Mouse (Mus musculus) cerebellum, adult 2 months (tissue): Measurements from ENCODE around the gene Olfr926. TPM values are rescaled to one million over a fixed set of nuclear protein-coding genes. Genes with fewer than 3 reads are reported as not detected.
"Not testable (repeated sequence)": the region's sequence is repeated elsewhere in the genome, so short reads cannot be mapped to it uniquely, and the experiment has no call there.

Experiments
- DNase-seq, 2 experiments: peaks; one replicate each; pipeline ENCODE4 v3.0.0; 2021
- H3K27ac ChIP-seq: fragments of 200-500 bp; 2 replicates; pipeline ENCODE4 v1.5.1; 2012; ENCODE audit warnings: low read length, control low read depth, inconsistent platforms; ENCODE audit not compliant: insufficient read depth
- H3K27me3 ChIP-seq: fragments of 200-500 bp; 2 replicates; pipeline ENCODE4 v1.6.1; 2012; ENCODE audit warnings: inconsistent platforms, mild to moderate bottlenecking, low read length, moderate library complexity; ENCODE audit not compliant: control insufficient read depth, insufficient read depth
- H3K4me1 ChIP-seq: fragments of 200-500 bp; 2 replicates; pipeline ENCODE4 v1.6.1; 2011; ENCODE audit warnings: low read length; ENCODE audit not compliant: control insufficient read depth, insufficient read depth
- H3K4me3 ChIP-seq: fragments of 200-500 bp; replicated peaks from 2 replicates; pipeline ENCODE3; 2011; ENCODE audit warnings: mild to moderate bottlenecking, low read depth, low read length, control low read depth; ENCODE audit not compliant: insufficient read depth
- CTCF ChIP-seq: fragments of 200-500 bp; IDR thresholded peaks from 2 replicates; pipeline ENCODE4 v1.5.1; 2011; ENCODE audit warnings: low read depth, mild to moderate bottlenecking, control low read depth, low read length, moderate library complexity, borderline replicate concordance; ENCODE audit not compliant: insufficient read depth
- POLR2A ChIP-seq: fragments of 200-500 bp; IDR thresholded peaks from 2 replicates; pipeline ENCODE4 v1.6.1; 2011; ENCODE audit warnings: low read length, control low read depth, borderline replicate concordance; ENCODE audit not compliant: insufficient read depth
- WGBS: fragments of 180-500 bp; shearing (Covaris S2); methylation state at CpG from one replicate; pipeline ENCODE4 v1.1.7; 2018; 5-methylcytosine and 5-hydroxymethylcytosine counted together
- polyA plus RNA-seq: library from polyadenylated mRNA; depleted of rRNA; stranded (reverse); fragments of >200 nt; gene quantifications from 2 replicates; pipeline ENCODE4 v1.2.3, GENCODE M21; 2012; rRNA removed

Olfr926 gene
- 0.10 TPM in 1 of 2 replicates, not detected in the other for polyA plus RNA-seq

DNA sequence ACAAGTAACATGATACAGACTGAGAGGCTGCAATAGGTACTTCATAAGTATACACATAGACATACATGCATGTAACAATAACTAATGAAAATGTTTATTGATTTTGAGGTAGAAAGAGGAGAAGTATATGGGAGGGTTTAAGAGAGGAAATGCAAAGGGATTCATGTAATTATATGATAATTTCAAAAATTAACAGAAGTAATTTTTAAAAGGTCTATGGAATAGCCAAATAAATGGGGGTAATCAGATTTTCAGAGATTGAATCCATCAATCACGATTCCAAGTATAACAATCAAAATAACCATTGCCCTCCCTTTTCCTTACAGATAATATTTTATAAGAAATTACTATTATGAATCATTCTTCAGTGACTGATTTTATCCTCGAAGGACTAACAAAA is at the start of gene Olfr926:
Gene Olfr926 (plus strand): TSS at position 301 of the 400 bp plus-strand sequence.
- Histone ChIP-seq H3K27ac (no peak within 1 kb of the TSS), H3K4me1 (no peaks in the 10 kb centered on the region), H3K4me3 (no peak within 1 kb of the TSS), H3K27me3 (no peaks in the 10 kb centered on the region)
- WGBS, result 69% methylated on average over 2 of the region's 2 CpGs
- TF ChIP-seq POLR2A, result no peak
- no peak for TF ChIP-seq CTCF
- no peak for DNase-seq

DNA sequence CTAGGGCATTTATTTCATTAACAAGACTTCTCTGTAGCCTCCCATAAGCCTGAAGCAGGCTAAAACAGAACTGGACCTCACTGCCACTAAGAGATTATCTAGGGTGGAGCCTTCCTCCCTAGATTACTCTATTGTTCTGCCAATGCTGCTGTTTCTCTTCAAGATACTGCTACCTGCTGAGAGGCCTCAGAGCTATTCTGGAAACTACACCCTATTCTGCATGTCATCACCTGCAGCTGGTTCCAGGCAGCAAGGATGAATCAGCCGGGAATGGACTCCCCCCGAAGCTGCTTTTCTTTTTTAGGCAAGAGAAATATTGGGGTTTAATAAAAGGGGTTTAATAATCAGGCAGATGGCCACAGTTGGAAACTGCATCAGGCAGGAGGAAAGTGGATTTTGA is 43.9 kb upstream of the Olfr926 start:
- Histone ChIP-seq H3K4me1 (no peaks in the 10 kb centered on the region), H3K27ac (no peak overlapping the region), H3K4me3 (no peak overlapping the region), H3K27me3 (no peaks in the 10 kb centered on the region)
- TF ChIP-seq POLR2A, result no peak
- no peak for TF ChIP-seq CTCF
- DNase-seq, result no peak
- WGBS, result 70% methylated on average over 2 of the region's 2 CpGs

DNA sequence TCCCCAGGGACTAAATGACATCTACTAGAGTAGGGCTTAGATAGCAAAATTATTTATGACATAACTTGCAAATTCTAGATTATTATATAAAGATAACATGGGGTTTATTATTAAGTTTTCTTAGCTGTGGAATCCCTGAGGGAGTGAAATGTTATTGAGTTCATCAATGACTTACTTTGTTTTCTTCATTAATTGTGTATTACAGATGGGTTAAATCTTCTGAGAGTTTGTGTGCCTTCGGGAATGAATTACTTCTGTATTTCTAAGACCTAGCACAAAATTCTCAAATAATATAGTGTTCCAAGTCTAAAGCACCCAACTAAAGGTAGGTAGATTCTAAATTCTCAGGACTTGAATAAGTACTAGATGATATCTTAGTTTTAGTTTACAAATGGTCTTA is 32.8 kb upstream of the Olfr926 start, which contains the start of gene Olfr924:
Gene Olfr924 (plus strand): TSS at position 301 of the 400 bp plus-strand sequence.
- TF ChIP-seq POLR2A (no peak), CTCF (no peak)
- H3K27ac ChIP-seq, result no peak within 1 kb of the TSS
- 78% methylated on average over 1 of the region's 1 CpGs for WGBS
- H3K27me3 ChIP-seq, result no peaks in the 10 kb centered on the region
- H3K4me3 ChIP-seq, result no peak within 1 kb of the TSS
- DNase-seq, result no peak
- no peaks in the 10 kb centered on the region for H3K4me1 ChIP-seq

DNA sequence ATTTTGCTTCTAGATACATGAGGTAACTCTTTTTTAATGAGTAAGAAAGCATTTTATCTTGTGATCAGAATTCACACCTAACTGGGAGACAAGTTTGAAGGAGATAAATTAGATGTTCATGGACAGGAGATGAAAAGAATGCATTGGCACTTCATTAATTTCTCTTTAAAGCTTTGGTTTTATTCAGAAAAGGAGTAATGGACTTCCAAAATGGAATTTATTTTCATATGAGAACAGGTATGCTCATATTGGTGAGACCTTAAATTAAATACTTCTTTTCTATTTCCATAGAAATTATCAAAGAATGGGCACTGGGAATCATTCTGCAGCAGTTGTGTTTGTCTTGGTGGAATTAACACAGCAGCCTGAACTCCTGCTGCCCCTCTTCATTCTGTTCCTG is 22.2 kb upstream of the Olfr926 start, which contains the start of gene Olfr26:
Gene Olfr26 (plus strand): TSS at position 301 of the 400 bp plus-strand sequence.
- TF ChIP-seq POLR2A (no peak), CTCF (no peak)
- Histone ChIP-seq H3K4me3 (no peak within 1 kb of the TSS), H3K27ac (no peak within 1 kb of the TSS), H3K27me3 (no peaks in the 10 kb centered on the region), H3K4me1 (no peaks in the 10 kb centered on the region)
- no peak for DNase-seq

DNA sequence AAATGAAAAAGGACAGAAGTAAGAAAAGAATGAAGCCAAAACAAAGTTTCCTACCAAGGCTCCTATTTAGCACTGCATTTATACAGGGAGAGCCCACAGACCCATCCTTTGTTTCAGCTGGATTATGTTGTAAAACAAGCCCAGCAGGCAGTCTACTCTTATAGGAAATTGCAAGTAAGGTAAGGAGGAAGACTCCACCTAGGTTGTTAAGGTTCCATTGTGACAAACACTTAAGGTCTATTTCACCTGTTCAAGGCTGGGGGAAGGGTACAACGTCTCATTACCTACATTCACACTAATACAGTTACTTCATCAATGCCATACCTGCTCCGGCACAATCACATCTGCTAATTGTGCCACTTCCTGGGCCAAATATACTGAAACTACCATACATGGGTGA is 2.0 kb upstream of the Olfr926 start:
- not testable (repeated sequence) for H3K27ac ChIP-seq, H3K4me3 ChIP-seq, H3K4me1 ChIP-seq, H3K27me3 ChIP-seq, DNase-seq
- WGBS, result 59% methylated on average over 2 of the region's 2 CpGs

Other genes with a start within 250 kb of the Olfr926 start
- gene Olfr916, start 217.3 kb upstream of the Olfr926 start, polyA plus RNA-seq, result not detected in 2 replicates
- not detected in 2 replicates for gene Olfr917, start 211.3 kb upstream of the Olfr926 start, polyA plus RNA-seq
- gene Olfr918, start 202.5 kb upstream of the Olfr926 start, polyA plus RNA-seq, result not detected in 2 replicates
- not detected in 2 replicates for gene Olfr919, start 173.5 kb upstream of the Olfr926 start, polyA plus RNA-seq
- 8.1 and 8.4 TPM in 2 replicates for gene Vwa5a, start 158.9 kb upstream of the Olfr926 start, polyA plus RNA-seq
- gene Olfr920, start 124.8 kb upstream of the Olfr926 start, polyA plus RNA-seq, result 0.20 and 0.24 TPM in 2 replicates
- gene Olfr921, start 104.1 kb upstream of the Olfr926 start, polyA plus RNA-seq, result 0.06 and 0.18 TPM in 2 replicates
- gene Olfr922, start 62.5 kb upstream of the Olfr926 start, polyA plus RNA-seq, result 0.52 and 0.57 TPM in 2 replicates
- 0.30 and 0.39 TPM in 2 replicates for gene Olfr923, start 50.6 kb upstream of the Olfr926 start, polyA plus RNA-seq
- 0.05 TPM in 1 of 2 replicates, not detected in the other for gene Olfr924, start 32.7 kb upstream of the Olfr926 start, polyA plus RNA-seq
- not detected in 2 replicates for gene Olfr26, start 22.1 kb upstream of the Olfr926 start, polyA plus RNA-seq
- not detected in 2 replicates for gene Olfr930, start 52.7 kb downstream of the Olfr926 start, polyA plus RNA-seq
- not detected in 2 replicates for gene Olfr933, start 95.2 kb downstream of the Olfr926 start, polyA plus RNA-seq
- not detected in 2 replicates for gene Olfr934, start 111.2 kb downstream of the Olfr926 start, polyA plus RNA-seq
- not detected in 2 replicates for gene Olfr935, start 122.6 kb downstream of the Olfr926 start, polyA plus RNA-seq
- not detected in 2 replicates for gene Olfr146, start 146.3 kb downstream of the Olfr926 start, polyA plus RNA-seq
- gene Olfr937, start 187.8 kb downstream of the Olfr926 start, polyA plus RNA-seq, result not detected in 2 replicates
- not detected in 2 replicates for gene Olfr938, start 201.8 kb downstream of the Olfr926 start, polyA plus RNA-seq